Mouse (Mus musculus) frontal cortex, postnatal 10 days (tissue): Measurements from ENCODE around the gene Pga5.

Experiments used
- DNase-seq, 2 experiments: peaks; one replicate each; pipeline ENCODE4 v3.0.0; 2022; ENCODE audit warnings: low spot score in 2 of 2, mixed read lengths in 1 of 2

The Pga5 gene

DNA sequence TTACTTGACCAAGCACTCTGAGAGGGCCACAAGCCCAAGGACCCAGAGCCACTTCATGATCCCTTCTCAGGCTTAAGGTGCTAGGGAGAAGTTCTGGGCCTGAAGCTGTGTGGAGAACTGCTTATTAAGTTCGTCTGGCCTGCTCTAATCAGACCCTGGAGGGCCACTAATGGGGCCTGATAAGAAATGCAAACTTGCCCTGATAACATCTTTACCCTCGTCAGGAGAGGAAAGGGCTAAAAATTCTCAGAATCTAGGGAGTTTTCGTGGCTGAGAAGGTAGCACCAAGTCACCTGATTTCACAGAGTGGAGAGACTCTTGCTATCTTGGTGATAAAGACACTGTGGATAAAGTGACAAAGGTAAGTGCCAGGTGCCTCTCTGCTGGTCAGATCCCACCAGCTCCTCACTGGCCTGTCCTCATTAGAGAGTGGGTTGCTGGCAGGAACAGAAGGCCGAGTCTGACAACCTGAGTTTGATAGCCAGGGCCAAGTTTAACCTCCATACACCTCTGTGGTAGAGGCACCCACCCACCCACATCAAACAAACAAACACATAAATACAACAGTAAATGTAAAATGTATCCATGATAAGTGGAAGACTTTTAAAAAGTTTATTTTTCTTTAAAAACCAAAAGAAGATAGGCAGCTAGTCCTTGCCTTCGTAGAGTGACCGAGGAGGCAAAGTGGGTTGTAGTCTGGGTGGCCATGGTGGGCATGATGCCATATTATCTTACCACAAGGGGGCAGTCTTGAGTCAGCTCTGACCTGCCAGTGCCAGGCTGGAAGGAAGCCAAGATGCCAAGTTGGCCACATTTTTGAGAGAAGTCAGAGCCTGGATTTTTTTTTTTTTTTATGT, at the start of gene Pga5:
Pga5 (minus strand) TSS at position 157 of the 857 bp plus-strand sequence.
- peak; percentile 41 to 78 for DNase-seq

DNA sequence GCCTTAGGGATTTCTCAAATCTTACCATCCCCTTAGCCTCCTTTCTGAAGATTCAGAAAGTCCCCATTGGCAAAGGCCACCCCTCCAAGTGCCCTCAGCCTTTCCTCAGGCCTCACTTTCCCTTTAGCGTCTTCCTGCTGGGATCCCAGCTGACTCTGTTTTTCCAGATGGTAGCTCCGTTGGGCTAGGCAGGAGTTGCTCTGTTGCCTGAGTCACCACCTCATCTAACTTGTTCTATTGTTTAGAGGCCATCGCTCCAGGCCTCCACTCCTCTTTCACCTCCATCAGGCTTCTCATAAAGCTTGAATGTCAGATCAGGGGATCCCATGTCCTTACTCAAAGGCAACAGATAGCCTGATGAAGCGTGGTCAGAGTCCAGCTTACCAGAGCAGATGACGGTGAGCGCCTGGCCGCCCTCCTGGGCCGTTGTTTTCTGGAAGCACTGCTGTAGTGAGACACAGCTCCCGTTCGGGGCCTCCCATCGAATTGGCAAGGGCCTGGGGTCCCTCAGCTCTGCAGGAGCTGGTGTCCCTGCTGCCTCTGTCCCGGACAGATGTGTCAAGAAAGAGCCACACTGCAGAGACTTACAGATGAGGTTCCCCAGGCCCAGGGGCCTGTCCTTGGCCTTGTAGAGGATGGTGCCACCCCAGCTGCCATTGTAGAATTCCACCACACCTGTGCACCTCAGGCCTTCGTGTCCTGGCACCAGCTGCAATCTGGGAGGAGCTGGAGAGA, 46.9 kb upstream of the Pga5 start:
- DNase-seq, result no peak

DNA sequence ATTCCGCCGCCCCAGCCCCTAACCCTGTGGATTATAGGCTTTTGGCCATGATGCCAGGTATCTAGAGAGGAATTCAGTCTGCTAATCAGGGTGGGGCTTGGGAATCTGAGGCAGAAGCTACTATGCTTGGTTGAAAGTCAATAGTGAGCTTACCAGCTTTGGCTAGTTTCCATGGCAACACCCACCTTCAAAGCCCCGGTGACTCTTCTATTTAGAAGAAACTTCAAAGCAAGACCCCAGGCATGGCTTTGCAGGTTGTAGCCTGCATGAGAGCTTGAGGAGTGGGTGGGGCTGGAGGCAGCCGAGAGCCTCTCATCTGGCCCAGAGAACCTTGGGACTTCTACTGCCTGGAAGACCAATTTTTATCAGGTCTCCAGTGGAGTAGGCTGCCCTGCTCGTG, 45.8 kb upstream of the Pga5 start:
- no peak for DNase-seq

DNA sequence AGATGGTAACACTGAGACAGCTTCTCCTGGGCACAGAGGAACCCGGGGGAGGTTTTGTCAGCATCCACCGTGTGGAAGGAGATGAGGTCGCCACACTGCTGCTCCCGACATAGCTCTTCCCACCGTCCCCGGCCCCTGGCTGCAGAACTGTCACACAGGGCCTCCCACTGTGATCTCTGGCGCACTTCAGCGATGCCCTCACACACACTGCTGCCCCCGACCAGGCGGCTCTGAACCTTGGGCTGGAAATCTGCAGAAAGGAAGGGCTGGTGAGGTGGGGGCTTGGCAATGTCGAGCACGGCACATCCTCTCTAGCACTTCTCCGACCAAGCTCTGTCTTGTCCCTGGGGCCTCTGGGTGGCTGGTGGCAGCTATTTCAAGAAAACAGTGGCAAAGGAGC, 45.2 kb upstream of the Pga5 start:
- DNase-seq, result no peak

DNA sequence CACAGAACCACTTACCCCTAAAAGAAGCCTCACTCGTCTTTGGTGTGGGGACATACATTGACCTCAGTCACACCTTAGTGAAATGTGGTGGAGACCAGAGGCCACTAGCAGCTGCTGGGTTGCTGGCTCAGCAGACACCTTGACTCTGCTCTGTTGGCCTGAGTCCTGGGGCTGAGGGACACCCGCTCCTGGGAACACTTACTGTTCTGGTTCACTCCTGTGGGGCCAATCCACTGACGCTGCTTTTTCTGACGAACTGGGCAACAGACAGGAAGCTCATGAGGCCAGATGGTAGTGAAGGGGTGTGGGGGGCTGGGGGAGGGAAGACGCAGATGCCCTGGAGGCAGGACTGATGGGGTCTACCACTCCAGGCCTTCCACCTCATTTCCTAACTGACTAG, 43.2 kb upstream of the Pga5 start:
- DNase-seq, result no peak

DNA sequence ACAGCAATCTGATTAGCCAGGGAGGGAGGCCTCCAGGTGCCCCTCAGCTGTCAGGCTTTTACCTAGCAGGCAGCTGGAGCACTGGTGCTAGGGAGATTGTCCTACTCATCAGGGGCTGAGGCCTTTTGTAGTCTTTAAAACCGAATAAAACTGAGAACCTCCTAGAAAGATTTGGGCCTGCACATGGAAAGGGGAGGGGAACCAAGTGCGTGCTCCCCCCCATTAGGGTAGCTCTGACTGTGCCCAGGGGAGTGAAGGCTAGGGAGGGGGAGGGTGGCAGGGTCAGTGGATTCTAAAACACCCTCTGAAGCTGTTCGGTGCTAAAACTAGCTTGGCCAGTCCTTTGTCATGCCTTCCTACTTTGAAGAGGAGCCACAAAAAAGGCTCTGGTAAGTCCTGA, 42.7 kb upstream of the Pga5 start:
- no peak for DNase-seq

DNA sequence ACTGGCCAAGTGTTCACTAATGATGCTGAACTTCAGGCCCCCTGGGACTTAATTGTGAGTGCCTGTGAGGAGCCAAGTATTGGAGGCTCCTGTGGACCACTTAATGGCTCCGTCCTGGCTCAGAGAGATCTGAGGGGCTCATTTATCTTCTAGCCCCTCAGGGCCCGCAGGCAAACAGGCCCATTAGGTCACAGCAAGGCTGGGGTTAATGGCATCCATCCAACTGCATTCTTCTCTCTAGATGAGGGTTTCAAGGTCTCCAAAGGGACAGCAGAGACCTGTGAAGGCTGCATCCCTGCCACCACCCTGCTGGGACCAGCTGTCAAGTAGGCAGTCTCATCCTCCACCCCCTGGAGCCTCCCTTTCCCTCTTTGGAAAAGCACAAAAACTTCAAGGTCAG, 41.9 kb upstream of the Pga5 start:
- no peak for DNase-seq

DNA sequence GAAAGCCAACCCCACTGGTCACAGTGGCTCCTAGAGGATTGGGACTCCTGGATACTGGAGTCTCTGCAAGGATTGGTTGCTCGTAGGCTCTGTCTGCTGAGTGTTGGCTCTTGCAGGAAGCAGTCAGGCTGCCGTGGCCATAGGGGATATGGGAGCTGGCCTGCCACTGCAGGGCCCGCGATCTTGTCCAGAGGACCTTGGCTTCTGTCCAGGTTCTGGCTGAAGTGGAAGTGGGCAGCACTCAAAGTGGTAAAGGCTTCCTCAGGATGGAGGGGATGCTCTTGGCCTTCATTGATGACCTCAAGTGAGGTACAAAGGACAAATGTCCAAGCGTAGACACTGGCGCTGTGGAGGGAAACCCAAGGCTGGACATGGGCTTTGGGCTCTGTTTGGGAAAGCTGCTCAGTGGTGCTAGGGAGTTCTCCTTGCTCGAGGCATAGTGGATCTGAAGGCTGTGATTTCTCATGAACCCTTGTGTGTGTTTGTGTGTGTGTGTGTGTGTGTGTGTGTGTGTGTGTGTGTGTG, 40.4 kb upstream of the Pga5 start:
- DNase-seq, result no peak

DNA sequence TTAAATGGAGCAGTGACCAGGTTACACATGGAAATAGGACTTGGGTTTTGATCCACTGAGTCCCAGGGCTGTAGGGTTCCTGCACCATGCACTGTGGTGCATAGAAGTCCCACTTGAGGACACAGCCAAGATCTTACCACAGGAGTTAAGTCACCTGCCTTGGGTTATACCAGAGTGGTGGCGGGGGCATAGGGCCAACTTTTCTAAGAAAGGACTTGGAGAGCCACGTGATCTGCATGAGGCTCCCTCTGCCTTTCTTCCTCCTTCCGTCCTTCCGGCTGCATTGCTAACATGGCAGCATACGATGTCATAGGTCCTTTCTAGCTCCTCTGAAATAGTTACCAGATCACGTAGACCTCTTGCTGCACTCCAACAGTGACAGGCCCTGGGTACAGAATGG, 37.6 kb upstream of the Pga5 start:
- DNase-seq, result no peak

DNA sequence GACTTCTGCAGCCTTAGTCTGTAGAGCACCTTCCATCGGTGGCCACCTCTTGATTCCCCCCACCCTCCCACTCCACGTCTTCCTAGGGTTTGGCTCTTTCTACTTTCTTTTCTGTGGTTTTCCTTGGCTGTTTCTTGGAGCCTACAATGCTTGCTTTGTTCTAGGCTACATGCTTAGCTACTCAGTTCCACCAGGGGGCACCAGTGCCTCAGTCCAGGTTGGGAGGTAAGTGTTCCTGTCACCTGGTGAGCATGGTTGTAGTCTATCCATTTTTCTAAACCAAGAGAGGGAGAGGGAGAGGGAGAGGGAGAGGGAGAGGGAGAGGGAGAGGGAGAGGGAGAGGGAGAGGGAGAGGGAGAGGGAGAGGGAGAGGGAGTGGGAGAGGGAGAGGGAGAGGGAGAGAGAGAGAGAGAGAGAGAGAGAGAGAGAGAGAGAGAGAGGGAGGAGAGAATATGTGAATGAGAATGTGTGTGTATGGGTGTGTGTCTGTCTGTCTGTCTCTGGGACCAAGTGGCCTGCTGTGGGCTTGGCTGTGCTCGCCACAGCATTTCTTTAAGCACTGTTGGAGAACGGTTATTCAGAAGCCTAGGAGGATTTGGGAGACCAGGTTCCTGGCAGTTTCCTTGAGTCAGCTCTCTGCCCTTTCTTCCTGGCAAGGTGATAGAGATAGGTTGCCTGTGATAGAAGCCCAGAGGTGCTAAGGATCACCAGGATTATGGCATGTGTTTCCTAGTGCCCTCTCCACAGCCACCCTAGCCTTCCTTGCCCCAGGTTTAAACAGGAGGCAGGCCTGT, 37.0 kb upstream of the Pga5 start:
- DNase-seq, result peak; percentile 66 to 73

DNA sequence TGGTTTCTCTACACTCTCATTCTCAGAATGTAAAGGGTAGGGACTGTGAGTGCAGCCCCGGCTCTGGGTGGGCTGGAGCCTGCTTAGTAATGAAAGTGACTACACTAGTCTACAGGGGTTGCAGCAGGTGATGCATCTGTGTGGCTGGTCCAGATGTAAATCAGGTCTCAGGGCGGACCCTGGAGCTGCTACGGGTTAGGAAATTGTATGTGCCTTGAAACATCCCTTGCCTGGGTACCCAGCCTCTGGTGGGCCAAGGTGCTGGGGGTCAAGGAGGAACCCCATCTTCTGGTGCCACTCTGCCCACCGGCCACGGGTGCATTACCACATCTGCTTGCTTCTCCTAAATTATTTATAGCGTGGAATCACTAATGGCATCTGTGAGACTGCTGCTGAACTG, 36.3 kb upstream of the Pga5 start:
- no peak for DNase-seq

DNA sequence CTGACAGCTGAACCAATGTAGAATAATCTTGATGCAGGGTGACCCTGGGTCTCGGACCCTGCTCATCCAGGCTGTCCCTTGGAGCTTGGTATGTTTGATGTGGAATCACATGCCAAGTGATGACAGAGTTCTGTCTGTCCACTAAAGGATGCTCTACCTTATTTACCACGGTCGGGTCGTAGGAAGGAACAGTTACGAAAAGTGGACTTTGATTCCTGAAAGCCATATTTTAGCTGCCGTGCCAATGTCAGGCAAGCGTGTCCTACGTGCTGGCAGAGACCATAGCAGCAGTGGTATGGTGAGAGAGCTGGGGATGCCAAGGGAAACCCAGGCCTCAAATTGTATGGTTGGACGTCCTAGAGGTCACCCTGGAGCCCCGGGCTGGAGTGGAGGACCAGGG, 35.7 kb upstream of the Pga5 start:
- DNase-seq, result no peak

DNA sequence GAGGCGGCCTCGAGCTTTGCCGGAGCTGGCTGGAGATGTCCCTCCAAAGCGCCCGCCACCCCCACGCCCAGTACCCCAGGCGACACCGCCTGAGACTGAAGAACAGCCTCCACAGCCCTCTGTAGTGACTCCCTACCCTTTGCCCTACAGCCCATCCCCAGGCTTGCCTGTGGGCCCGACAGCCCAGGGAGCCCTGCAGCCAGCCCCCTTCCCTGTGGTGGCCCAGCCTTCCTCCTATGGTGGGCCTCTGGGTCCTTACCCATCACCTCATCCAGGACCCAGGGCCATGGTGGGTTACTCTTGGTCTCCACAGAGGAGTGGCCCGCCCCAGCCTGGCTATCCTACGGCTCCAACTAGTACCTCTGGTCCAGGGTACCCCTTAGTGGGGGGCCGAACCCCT, 34.8 kb upstream of the Pga5 start:
- DNase-seq, result no peak

DNA sequence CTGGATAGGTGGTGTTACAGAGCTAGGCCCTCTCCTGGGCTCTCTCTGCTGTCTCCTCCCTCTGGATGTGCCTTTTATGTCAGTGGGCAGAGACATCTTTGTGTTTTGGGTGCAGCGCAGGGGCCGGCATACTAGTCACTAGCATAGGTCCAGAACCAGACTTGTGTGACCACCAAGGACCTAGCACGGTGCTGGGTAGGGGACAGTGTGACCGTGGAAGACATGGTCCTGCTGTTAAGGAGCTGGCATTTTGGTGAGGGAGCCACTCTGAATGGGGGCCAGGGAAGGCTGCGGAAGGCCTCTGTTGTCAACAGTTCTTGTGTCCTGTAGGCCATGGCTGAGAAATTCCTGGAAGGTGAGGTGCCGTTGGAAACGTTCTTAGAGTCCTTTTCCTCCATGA, 34.3 kb upstream of the Pga5 start:
- DNase-seq, result no peak

DNA sequence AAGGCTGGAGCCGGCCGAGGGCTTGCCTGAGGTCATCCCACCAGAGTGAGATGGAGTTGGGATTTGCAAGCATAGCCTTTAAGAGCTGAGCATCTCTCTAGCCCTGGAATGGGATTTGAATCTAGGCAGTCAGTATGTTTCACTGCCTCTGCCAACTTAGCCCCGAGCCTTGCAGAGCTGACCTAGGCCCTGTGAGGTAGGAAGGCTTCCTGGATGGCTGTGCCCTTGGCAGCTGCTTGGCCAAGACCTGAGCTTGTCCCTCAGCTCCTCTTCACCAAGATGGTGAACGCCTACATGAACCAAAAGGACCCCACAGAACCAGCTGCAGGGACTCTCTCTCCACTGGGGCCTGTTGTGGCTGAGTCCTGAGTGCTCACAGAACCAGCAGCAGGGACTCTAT, 32.9 kb upstream of the Pga5 start:
- no peak for DNase-seq

DNA sequence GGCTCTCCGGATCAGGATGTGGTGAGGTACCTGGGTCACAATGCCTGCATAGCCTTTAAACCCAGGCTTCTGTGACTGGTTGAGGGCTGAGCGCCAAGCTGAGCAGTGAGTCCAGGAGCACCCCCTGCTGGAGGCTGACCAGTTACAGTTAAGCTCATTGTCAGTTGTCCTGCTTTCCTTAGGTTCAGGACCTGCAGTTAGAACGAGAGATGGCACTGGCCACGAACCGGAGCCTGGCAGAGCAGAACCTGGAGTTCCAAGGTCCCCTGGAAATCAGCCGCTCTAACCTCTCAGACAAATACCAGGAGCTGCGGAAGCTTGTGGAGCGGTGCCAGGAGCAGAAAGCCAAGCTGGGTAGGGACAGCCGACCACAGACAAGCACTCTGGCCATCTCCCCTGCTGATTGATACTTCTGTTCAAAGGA, 32.2 kb upstream of the Pga5 start:
- DNase-seq, result peak; percentile 47 to 70

DNA sequence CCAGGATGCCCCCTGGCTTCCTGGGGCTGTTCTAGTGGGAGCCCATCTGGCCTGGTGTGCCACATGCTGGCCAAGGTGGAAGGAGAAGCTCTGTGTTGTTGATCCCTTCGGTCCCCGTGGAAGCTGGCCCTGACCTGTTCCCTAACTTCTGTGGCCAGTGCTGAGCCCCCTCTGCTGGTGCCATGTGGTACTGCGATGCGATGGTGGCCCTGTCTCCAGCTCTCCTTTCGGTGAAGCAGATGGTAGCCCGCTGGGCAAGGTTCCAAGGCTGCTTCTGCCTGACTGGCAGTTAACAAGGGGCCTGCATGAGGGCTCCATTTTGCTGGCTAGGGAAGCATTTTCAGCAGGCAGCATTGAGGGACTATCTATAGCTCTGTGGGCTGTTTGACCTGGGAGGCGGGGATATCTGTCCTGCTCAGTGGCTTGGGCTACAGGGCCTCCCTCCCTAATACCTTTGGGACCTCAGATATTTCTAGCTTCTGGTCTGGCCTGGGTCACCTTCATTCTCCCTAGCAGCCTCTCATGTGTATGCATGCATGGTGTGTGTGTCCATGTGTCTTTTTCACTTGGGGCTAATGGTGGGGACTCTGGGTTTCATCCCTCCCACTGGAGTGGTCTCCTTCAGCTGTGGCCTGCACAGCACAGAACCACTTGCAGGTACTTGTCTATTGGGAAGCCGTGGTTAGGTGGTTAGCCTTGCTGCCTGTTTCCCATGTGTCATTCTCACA, 31.7 kb upstream of the Pga5 start:
- DNase-seq, result peak; percentile 94 to 96

DNA sequence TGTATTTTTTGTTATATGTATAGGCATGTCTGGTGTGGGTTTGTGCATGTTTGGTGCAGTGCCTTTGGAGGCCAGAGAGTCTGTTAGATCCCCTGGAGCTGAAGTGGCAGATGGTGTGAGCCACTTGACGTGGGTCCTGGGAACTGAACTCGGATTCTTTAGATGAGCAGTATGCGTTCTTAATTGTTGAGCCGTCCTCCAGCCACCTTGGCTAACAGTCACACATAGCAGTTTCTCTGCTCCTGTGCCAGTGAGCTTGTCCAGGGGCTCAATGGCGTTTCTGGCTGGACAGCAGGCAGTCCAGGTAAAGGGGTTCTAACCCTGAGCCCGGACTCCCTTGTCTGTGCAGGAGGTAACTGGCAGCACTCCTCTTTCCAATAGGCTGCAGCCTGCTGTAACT, 31.0 kb upstream of the Pga5 start:
- DNase-seq, result no peak

DNA sequence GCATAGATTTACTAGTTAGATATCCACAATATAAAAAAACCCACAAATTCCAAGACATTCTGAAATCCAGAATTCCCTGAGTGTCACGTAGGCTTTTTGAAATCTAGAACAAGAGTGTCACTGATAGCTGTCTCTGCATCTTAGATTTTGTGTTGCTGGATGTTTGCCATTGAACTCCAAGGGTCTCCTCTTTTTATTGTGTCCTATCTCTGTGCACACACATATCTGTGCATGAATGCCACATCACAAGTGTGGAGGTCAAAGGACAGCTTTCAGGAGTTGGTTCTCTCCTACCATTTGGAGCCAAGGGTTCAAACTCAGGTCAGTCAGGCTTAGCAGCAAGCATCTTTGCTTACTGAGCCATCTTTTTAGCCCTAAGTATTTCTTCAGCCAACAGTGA, 30.0 kb upstream of the Pga5 start:
- DNase-seq, result no peak

DNA sequence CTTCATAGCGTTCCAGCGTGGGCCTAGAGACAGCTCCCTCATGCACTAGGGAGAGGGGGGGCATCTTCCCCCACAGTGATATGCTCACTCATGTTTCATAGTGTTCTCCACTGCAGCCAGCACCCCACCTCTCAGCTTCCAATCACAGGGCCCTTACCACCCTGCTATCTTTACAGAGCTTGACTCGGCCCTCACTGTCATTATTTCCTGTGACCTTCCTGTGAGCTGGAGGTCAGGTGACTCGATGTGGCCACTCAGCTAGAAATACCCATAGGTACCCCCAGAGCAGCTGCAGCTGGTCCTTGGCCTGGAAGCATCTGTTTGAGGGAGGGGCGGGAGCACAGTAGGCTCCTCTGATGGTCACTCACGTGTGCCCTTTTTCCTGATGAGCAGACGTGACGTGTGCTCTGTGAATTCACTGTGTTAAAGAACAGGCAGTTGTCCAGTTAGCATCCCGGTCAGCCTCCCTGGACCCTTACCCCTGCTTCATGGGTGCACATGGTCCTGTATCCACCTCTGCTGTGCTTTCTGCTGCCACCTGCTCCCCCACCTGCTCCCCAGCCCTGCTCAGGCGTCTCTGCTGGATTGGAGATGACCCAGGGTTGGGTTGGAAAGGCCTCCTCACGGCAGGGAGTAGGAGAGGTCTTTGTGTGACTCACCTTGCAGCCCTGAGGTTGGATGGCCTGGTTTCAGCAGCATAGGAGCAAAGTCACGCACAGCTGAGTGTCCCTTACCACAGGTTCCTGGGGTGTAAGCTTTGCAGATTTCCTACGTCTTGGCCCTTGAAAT, 29.4 kb upstream of the Pga5 start:
- DNase-seq, result no peak

DNA sequence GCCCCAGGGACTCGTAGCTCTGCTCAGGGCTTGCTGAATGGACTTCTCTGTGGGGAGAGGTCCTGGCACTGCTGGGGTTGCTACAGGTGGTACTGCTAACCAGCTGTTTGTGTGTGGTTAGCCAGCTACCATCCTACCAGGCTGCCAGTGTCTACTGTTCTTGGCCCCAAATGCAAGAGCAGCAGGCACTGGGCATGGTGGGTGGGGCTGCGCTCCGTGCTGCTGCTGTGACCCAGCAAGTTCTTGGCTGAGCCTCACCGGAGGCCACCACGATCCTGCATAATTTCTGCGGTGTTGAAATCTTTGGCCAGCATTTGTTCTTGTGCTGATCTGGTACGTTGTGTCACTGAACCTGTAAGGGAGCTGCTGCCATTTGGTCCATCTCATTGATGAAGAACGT, 25.6 kb upstream of the Pga5 start:
- DNase-seq, result no peak
